Mouse (Mus musculus): ENCODE results near the gene Mex3a. TPM values are rescaled to one million over a fixed set of nuclear protein-coding genes. Genes with fewer than 3 reads are reported as not detected.

Mex3a gene
- total and polyA plus RNA-seq, 3 experiments = 1.1 to 4.9 (median 2.5) TPM

- Histone ChIP-seq H3K27me3 (replicated peaks) (no peaks in the 10 kb centered on the region), H3K36me3 (replicated peaks in 1 of 2; ENCODE audit: control insufficient read depth in 1 of 2, insufficient read depth in 1 of 2, low read length in 1 of 2) (peaks cover 13 to 32% of the 10 kb centered on the region in 2 experiments), H3K4me1 (ENCODE audit: control insufficient read depth in 1 of 2, insufficient read depth in 2 of 2) (peaks cover 3 to 20% of the 10 kb centered on the region in 2 experiments), H3K9ac (ENCODE audit: insufficient read depth, low read depth) (no peak overlapping the region), H3K27ac (ENCODE audit: insufficient read depth, low read depth) (no peak overlapping the region), H3K4me3 (replicated peaks in 1 of 3; ENCODE audit: low read depth in 2 of 3, low read length in 2 of 3, poor library complexity in 1 of 3) (no peak overlapping the region), H3K4me2 (ENCODE audit: insufficient read depth, low read depth, poor library complexity, severe bottlenecking) (no peak overlapping the region), H3K9me3 (replicated peaks; ENCODE audit: low read length) (no peaks in the 10 kb centered on the region), H3K79me2 (replicated peaks; ENCODE audit: control insufficient read depth, extremely low read depth, insufficient read depth, poor library complexity, severe bottlenecking) (no peaks in the 10 kb centered on the region)
- dilution Hi-C loops (cut with MboI; ENCODE audit: extremely low pct_ligation_motif_present, extremely low pct_unique_long_range_greater_than_20kb, low sequenced_read_pairs) (no loop called here), in situ Hi-C loops (cut with MboI; ENCODE audit: low pct_ligation_motif_present, low pct_unique_long_range_greater_than_20kb, low sequenced_read_pairs) (no loop called here)
- no peak for TF ChIP-seq RCOR1 (conservative IDR thresholded peaks at IDR 0.05; ENCODE audit: low read depth, low read length)
- no peak for TF ChIP-seq E2F4 (IDR thresholded peaks at IDR 0.05; ENCODE audit: insufficient replicate concordance, low read depth, low read length)
- no peak for TF ChIP-seq UBTF (IDR thresholded peaks at IDR 0.05; ENCODE audit: low read depth, low read length)
- no peak for TF ChIP-seq ZKSCAN1 (IDR thresholded peaks at IDR 0.05; ENCODE audit: borderline replicate concordance, low read depth, low read length)
- TF ChIP-seq NRF1 (IDR thresholded peaks at IDR 0.05; ENCODE audit: low read depth, low read length) = no peak
- no peak for TF ChIP-seq EP300 (IDR thresholded peaks at IDR 0.05; ENCODE audit: low read length)
- no peak for TF ChIP-seq SIN3A (IDR thresholded peaks at IDR 0.05; ENCODE audit: low read length)
- DNase-seq (ENCODE audit: extremely low read depth) = no peak
Observed at GRCm38 (mm10) chr3:88538271-88539145, 6.3 kb downstream of the Mex3a start.

GRCm38 (mm10) chr3:88539397-88539796 is 7.2 kb downstream of the Mex3a start:
- Histone ChIP-seq H3K27me3 (replicated peaks) (no peaks in the 10 kb centered on the region), H3K79me2 (replicated peaks; ENCODE audit: control insufficient read depth, extremely low read depth, insufficient read depth, poor library complexity, severe bottlenecking) (no peaks in the 10 kb centered on the region), H3K9me3 (replicated peaks; ENCODE audit: low read length) (no peaks in the 10 kb centered on the region), H3K9ac (ENCODE audit: insufficient read depth, low read depth) (no peak overlapping the region), H3K27ac (ENCODE audit: insufficient read depth, low read depth) (no peak overlapping the region), H3K4me3 (replicated peaks in 1 of 3; ENCODE audit: low read depth in 2 of 3, low read length in 2 of 3, poor library complexity in 1 of 3) (no peak overlapping the region), H3K36me3 (replicated peaks in 1 of 2; ENCODE audit: control insufficient read depth in 1 of 2, insufficient read depth in 1 of 2, low read length in 1 of 2) (peaks cover 13 to 32% of the 10 kb centered on the region in 2 experiments), H3K4me2 (ENCODE audit: insufficient read depth, low read depth, poor library complexity, severe bottlenecking) (no peak overlapping the region), H3K4me1 (ENCODE audit: control insufficient read depth in 1 of 2, insufficient read depth in 2 of 2) (peaks cover 3 to 20% of the 10 kb centered on the region in 2 experiments; a peak in 3 of 4 replicates)
- dilution Hi-C loops (cut with MboI; ENCODE audit: extremely low pct_ligation_motif_present, extremely low pct_unique_long_range_greater_than_20kb, low sequenced_read_pairs) (no loop called here), in situ Hi-C loops (cut with MboI; ENCODE audit: low pct_ligation_motif_present, low pct_unique_long_range_greater_than_20kb, low sequenced_read_pairs) (no loop called here)
- DNase-seq (ENCODE audit: extremely low read depth) = no peak
- no peak for TF ChIP-seq IRF4 (IDR thresholded peaks at IDR 0.05; ENCODE audit: low read depth, low read length)
- no peak for TF ChIP-seq CTCF (conservative IDR thresholded peaks at IDR 0.05 in 1 of 2, IDR thresholded peaks at IDR 0.05 in 1 of 2; ENCODE audit: low read depth in 2 of 2, low read length in 2 of 2)
- no peak for TF ChIP-seq USF1 (IDR thresholded peaks at IDR 0.05; ENCODE audit: low read depth, low read length)
- TF ChIP-seq MEF2A (IDR thresholded peaks at IDR 0.05; ENCODE audit: borderline replicate concordance, low read depth, low read length) = no peak
- TF ChIP-seq POLR2A (IDR thresholded peaks at IDR 0.05; ENCODE audit: low read depth, low read length) = no peak
- TF ChIP-seq SMC3 (IDR thresholded peaks at IDR 0.05; ENCODE audit: low read depth, low read length) = no peak
- no peak for TF ChIP-seq NRF1 (IDR thresholded peaks at IDR 0.05; ENCODE audit: low read depth, low read length)
- no peak for TF ChIP-seq BHLHE40 (IDR thresholded peaks at IDR 0.05; ENCODE audit: low read depth, low read length)
- no peak for TF ChIP-seq ZNF384 (IDR thresholded peaks at IDR 0.05; ENCODE audit: low read depth, low read length)
- no peak for TF ChIP-seq RCOR1 (conservative IDR thresholded peaks at IDR 0.05; ENCODE audit: low read depth, low read length)
- no peak for TF ChIP-seq MAZ (IDR thresholded peaks at IDR 0.05; ENCODE audit: low read depth, low read length)
- no peak for TF ChIP-seq USF2 (conservative IDR thresholded peaks at IDR 0.05; ENCODE audit: low read depth, low read length)
- no peak for TF ChIP-seq ELF1 (IDR thresholded peaks at IDR 0.05; ENCODE audit: low read depth, low read length)
- TF ChIP-seq MAFK (IDR thresholded peaks at IDR 0.05; ENCODE audit: insufficient replicate concordance, low read length) = no peak
- TF ChIP-seq CHD2 (IDR thresholded peaks at IDR 0.05; ENCODE audit: low read length) = no peak
- no peak for TF ChIP-seq KAT2A (IDR thresholded peaks at IDR 0.05; ENCODE audit: insufficient replicate concordance, low read length)

All from CH12.LX (cell line).